Mouse (Mus musculus): ENCODE measurements at regions not wholly inside any gene's neighbourhood (a gene's known extent, or its start where the extent isn't known, plus 50 kb on each side); places are given as distances from the start of the nearest gene placed in this dataset.

DNA sequence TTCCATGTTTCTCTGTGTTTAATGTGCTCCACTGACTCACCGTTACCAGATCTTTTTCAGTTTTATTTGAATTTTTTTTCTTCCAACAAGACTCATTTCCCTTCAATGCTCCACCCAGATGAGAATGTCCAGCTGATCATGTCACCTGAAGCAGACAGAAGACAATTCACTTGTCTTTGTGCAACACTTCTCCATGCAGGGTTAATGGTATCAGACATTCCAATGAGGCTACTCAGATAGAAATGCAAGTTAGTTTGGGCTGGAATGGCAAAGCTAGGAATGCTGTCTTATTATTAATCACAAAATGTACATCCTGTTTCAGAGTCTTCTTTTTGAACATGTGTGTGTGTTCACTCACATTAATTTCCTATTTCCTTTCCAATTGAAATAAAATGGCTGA lies 77.2 kb upstream of the Col11a1 start:
- Histone ChIP-seq H3K9ac (replicated peaks; ENCODE audit: low read depth, low read length) (no peak overlapping the region), H3K4me3 (replicated peaks; ENCODE audit: low read length) (no peak overlapping the region), H3K27ac (ENCODE audit: low read length) (no peak overlapping the region), H3K9me3 (ENCODE audit: control insufficient read depth, low read length) (no peaks in the 10 kb centered on the region), H3K4me1 (replicated peaks; ENCODE audit: control insufficient read depth, insufficient read depth, low read length) (no peaks in the 10 kb centered on the region), H3K36me3 (ENCODE audit: control insufficient read depth, insufficient read depth) (no peaks in the 10 kb centered on the region), H3K27me3 (replicated peaks; ENCODE audit: control insufficient read depth, insufficient read depth, low read length) (no peaks in the 10 kb centered on the region), H3K4me2 (ENCODE audit: low read length) (no peak overlapping the region)
- ATAC-seq = no peak
- 90% methylated on average over 1 of the region's 1 CpGs for WGBS

- Histone ChIP-seq H3K27me3 (replicated peaks; ENCODE audit: control insufficient read depth, insufficient read depth, low read length) (no peaks in the 10 kb centered on the region), H3K9ac (replicated peaks; ENCODE audit: low read depth, low read length) (no peak overlapping the region), H3K4me3 (replicated peaks; ENCODE audit: low read length) (no peak overlapping the region), H3K27ac (ENCODE audit: low read length) (no peak overlapping the region), H3K4me2 (ENCODE audit: low read length) (no peak overlapping the region), H3K36me3 (ENCODE audit: control insufficient read depth, insufficient read depth) (no peaks in the 10 kb centered on the region), H3K9me3 (ENCODE audit: control insufficient read depth, low read length) (no peaks in the 10 kb centered on the region), H3K4me1 (replicated peaks; ENCODE audit: control insufficient read depth, insufficient read depth, low read length) (no peaks in the 10 kb centered on the region)
- no peak for ATAC-seq
These were observed 75.9 kb upstream of the Col11a1 start for GRCm38 (mm10) chr3:113954486-113954885.

GRCm38 (mm10) chr3:113960080-113960479 lies 70.3 kb upstream of the Col11a1 start:
- H3K4me2 ChIP-seq (ENCODE audit: low read length) = no peak overlapping the region
- H3K9ac ChIP-seq (replicated peaks; ENCODE audit: low read depth, low read length) = no peak overlapping the region
- WGBS = 49% methylated on average over 2 of the region's 2 CpGs
- H3K4me1 ChIP-seq (replicated peaks; ENCODE audit: control insufficient read depth, insufficient read depth, low read length) = no peaks in the 10 kb centered on the region
- H3K9me3 ChIP-seq (ENCODE audit: control insufficient read depth, low read length) = no peaks in the 10 kb centered on the region
- ATAC-seq = no peak
- no peak overlapping the region for H3K27ac ChIP-seq (ENCODE audit: low read length)
- H3K27me3 ChIP-seq (replicated peaks; ENCODE audit: control insufficient read depth, insufficient read depth, low read length) = no peaks in the 10 kb centered on the region
- H3K36me3 ChIP-seq (ENCODE audit: control insufficient read depth, insufficient read depth) = no peaks in the 10 kb centered on the region
- no peak overlapping the region for H3K4me3 ChIP-seq (replicated peaks; ENCODE audit: low read length)
